Mouse (Mus musculus): Measurements from ENCODE around the gene D930007J09Rik.

DNA sequence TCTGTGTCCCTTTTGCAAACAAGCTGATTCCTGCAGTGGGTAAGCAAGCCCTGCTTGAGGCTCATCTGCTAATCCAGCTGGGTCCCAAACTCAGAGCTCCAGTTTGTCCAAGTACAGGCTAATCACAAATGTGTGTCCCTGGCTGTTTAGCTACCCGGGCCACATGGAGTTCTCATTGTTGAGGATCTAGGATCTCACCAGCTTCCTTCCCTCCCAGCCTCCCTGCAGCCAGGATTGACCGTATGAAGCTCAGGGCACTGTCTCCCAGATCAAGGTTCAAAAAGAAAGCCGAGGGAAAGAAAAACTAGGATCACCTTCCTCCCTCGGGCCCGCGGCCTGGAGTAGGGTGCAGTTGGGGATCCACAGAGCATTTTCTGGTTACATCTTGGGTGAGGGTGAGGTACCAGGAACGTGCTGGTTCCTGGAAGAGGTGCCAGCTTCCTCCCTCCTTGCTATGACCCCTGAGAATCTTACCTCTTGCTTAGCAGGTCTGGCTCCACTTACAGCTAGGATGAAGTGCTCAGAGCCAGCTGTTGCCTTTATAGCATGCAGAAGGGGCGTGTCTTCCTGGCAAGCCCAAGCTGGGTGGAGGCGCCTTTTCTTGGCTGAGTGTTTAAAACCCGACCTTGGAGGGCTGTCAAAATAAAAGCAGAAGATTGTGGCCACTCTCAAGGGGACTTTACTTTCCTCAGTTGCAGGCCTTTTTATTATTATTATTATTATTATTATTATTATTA lies 48.2 kb upstream of the D930007J09Rik start, which contains the start of gene Serpinb1a:
- TF ChIP-seq GATA1 (IDR thresholded peaks at IDR 0.05; ENCODE audit: borderline replicate concordance, low read length) (no peak), FLI1 (IDR thresholded peaks at IDR 0.05; ENCODE audit: low read length) (no peak)

All from megakaryocyte, embryonic 14.5 days (primary cell).